Mouse (Mus musculus) neural tube, embryonic 11.5 days (tissue): ENCODE results near the gene Kcnc1. TPM values are rescaled to one million over a fixed set of nuclear protein-coding genes. Genes with fewer than 3 reads are reported as not detected.

Experiments
- ATAC-seq: fragments of 200-750 bp; cut with Nextera tagmentation; 2 replicates; pipeline ENCODE4 v1.8.0; 2017; ENCODE audit warnings: moderate number of reproducible peaks, mild to moderate bottlenecking, moderate TSS enrichment, moderate library complexity; ENCODE audit not compliant: insufficient read depth, low FRiP score, low TSS enrichment
- DNase-seq: peaks from one replicate; pipeline ENCODE4 v3.0.0-alpha.2; 2015; ENCODE audit warnings: low spot score
- H3K27ac ChIP-seq: fragments of 300-500 bp; sonication (generic); 2 replicates; pipeline ENCODE4 v1.5.1; 2014; ENCODE audit warnings: low read depth, mild to moderate bottlenecking, low read length
- H3K27me3 ChIP-seq: fragments of 300-500 bp; sonication (generic); 2 replicates; pipeline ENCODE4 v1.6.1; 2014; ENCODE audit warnings: mild to moderate bottlenecking, low read length, mixed read lengths; ENCODE audit not compliant: control insufficient read depth, insufficient read depth
- H3K36me3 ChIP-seq: fragments of 300-500 bp; sonication (generic); 2 replicates; pipeline ENCODE4 v1.6.1; 2014; ENCODE audit warnings: mild to moderate bottlenecking, low read length, moderate library complexity, mixed read lengths; ENCODE audit not compliant: control insufficient read depth, insufficient read depth
- H3K4me1 ChIP-seq: fragments of 300-500 bp; sonication (generic); 2 replicates; pipeline ENCODE4 v1.6.1; 2014; ENCODE audit warnings: low read length, mixed read lengths; ENCODE audit not compliant: control insufficient read depth, insufficient read depth
- H3K4me2 ChIP-seq: fragments of 300-500 bp; sonication (generic); 2 replicates; pipeline ENCODE4 v1.6.1; 2014; ENCODE audit warnings: low read depth, mild to moderate bottlenecking, moderate library complexity
- H3K4me3 ChIP-seq: fragments of 300-500 bp; sonication (generic); 2 replicates; pipeline ENCODE4 v1.5.1; 2014; ENCODE audit warnings: low read depth, low read length
- H3K9ac ChIP-seq: fragments of 300-500 bp; sonication (generic); 2 replicates; pipeline ENCODE4 v1.6.1; 2014; ENCODE audit warnings: mild to moderate bottlenecking, low read length
- H3K9me3 ChIP-seq: fragments of 300-500 bp; sonication (generic); 2 replicates; pipeline ENCODE4 v1.6.1; 2016; ENCODE audit warnings: low read length; ENCODE audit not compliant: control insufficient read depth
- WGBS: fragments of 180-500 bp; shearing (Covaris S2); extraction: QIAGEN DNeasy Blood & Tissue Kit; methylation state at CpG from one replicate; pipeline ENCODE4 v1.1.7; 2014; 5-methylcytosine and 5-hydroxymethylcytosine counted together
- polyA plus RNA-seq: library from polyadenylated mRNA; unstranded; fragments of >200 nt; fragmentation: Nextera tagmentation; extraction: Ambion mirVana; gene quantifications from 2 replicates; pipeline ENCODE4 v1.2.1, GENCODE M21; 2014

Gene Kcnc1
- polyA plus RNA-seq, 1 experiment from 2014 or later: 3.7 TPM

DNA sequence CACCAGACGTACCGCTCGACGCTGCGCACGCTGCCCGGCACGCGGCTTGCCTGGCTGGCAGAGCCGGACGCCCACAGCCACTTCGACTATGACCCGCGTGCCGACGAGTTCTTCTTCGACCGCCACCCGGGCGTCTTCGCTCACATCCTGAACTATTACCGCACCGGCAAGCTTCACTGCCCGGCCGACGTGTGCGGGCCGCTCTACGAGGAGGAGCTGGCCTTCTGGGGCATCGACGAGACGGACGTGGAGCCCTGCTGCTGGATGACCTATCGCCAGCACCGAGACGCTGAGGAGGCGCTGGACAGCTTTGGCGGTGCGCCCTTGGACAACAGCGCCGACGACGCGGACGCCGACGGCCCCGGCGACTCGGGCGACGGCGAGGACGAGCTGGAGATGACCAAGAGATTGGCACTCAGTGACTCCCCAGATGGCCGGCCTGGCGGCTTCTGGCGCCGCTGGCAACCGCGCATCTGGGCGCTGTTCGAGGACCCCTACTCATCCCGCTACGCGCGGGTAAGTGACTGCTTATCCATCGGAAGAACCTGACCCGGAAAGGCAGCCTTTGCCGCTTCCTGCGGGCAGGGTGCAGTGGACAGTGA lies 1.5 kb downstream of the Kcnc1 start:
- no peak overlapping the region; the same call in 1 of the 2 replicates for H3K9ac ChIP-seq
- H3K36me3 ChIP-seq: no peaks in the 10 kb centered on the region
- peaks cover 59% of the 10 kb centered on the region for H3K27me3 ChIP-seq
- no peaks in the 10 kb centered on the region for H3K9me3 ChIP-seq
- peaks cover 5% of the 10 kb centered on the region; the same call in 1 of the 2 replicates for H3K4me1 ChIP-seq
- ATAC-seq (no peak), DNase-seq (no peak)
- no peak overlapping the region for H3K27ac ChIP-seq
- peak overlapping the region; percentile 75 for H3K4me2 ChIP-seq
- WGBS: 15% methylated on average over 70 of the region's 70 CpGs
- peak overlapping the region; percentile 51 for H3K4me3 ChIP-seq

DNA sequence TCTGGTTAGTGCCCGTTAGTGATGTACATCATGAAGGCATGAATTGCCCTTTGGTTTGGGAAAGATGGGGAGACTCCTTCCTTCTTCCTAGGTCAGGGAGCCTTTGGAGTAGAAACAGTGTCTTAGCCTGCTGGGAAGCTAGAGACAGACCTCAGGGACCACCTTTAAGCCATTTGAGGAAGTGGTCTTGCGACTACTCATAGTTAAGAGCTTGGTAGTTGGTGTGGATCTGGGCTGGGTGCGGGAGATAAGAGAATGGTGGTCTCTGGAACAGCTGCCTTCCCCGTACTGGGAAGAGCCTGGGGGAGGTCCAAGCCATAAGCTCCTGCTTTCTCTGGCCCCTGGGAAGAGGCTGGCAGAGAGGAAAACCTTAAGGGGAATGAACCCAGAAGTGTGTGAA lies 2.3 kb downstream of the Kcnc1 start:
- Histone ChIP-seq H3K9ac (no peak overlapping the region), H3K4me3 (no peak overlapping the region)
- WGBS: 57% methylated on average over 4 of the region's 4 CpGs

DNA sequence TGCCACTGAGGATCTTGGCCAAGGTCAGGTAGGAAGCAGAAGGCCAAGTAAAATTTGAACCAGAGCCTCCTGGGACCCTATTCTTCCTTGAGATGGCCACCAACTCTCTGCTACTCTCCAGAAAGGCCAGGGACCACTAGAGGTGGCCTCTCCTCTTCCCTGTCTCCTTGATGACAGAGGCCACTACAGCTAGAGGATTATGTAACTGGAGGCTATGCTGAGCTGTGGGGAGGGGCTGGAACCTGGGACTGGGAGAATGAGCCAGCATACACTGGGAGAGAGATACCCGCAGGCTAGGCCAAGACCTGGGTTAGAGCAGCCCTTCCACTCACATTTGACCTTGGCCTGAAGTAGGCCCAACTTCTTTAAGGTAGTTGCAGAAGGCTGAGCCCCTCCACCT lies 3.4 kb downstream of the Kcnc1 start:
- Histone ChIP-seq H3K9ac (no peak overlapping the region), H3K27ac (no peak overlapping the region), H3K9me3 (no peaks in the 10 kb centered on the region), H3K4me2 (no peak overlapping the region), H3K4me3 (no peak overlapping the region), H3K27me3 (peaks cover 51% of the 10 kb centered on the region), H3K36me3 (no peaks in the 10 kb centered on the region), H3K4me1 (peaks cover 5% of the 10 kb centered on the region; the same call in 1 of the 2 replicates)
- ATAC-seq: no peak
- WGBS: 83% methylated on average over 1 of the region's 1 CpGs
- DNase-seq: no peak

More for the DNA sequence above, 2.3 kb downstream of the Kcnc1 start:
- Histone ChIP-seq H3K4me2 (no peak overlapping the region), H3K27ac (no peak overlapping the region), H3K27me3 (peaks cover 59% of the 10 kb centered on the region), H3K9me3 (no peaks in the 10 kb centered on the region), H3K36me3 (no peaks in the 10 kb centered on the region), H3K4me1 (peaks cover 5% of the 10 kb centered on the region; the same call in 1 of the 2 replicates)
- DNase-seq (no peak), ATAC-seq (no peak)

DNA sequence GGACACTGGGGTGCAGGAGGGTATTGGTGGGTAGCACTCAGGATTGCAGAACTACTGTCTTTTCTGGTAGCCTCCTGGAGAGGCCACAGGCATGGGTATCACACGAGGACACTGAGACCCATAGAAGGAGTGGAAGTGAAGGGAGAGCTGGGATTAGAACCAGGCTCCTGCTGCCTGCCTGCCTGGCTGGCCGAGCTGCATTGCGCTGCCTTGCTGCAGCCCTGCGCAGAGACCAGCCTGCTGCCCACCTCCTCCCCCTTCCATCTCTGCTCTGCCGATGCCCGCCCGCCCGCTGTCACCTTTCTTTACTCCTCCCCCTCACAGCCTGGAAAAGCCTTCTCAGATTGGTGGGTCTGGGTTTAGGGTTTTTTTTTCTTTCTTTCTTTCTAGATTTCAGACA lies 4.0 kb downstream of the Kcnc1 start:
- Histone ChIP-seq H3K4me1 (peaks cover 5% of the 10 kb centered on the region; the same call in 1 of the 2 replicates), H3K27me3 (peaks cover 45% of the 10 kb centered on the region), H3K9me3 (no peaks in the 10 kb centered on the region), H3K4me2 (no peak overlapping the region), H3K36me3 (no peaks in the 10 kb centered on the region), H3K4me3 (no peak overlapping the region), H3K9ac (no peak overlapping the region), H3K27ac (no peak overlapping the region)
- WGBS: 50% methylated on average over 8 of the region's 8 CpGs
- ATAC-seq: no peak
- DNase-seq: no peak

DNA sequence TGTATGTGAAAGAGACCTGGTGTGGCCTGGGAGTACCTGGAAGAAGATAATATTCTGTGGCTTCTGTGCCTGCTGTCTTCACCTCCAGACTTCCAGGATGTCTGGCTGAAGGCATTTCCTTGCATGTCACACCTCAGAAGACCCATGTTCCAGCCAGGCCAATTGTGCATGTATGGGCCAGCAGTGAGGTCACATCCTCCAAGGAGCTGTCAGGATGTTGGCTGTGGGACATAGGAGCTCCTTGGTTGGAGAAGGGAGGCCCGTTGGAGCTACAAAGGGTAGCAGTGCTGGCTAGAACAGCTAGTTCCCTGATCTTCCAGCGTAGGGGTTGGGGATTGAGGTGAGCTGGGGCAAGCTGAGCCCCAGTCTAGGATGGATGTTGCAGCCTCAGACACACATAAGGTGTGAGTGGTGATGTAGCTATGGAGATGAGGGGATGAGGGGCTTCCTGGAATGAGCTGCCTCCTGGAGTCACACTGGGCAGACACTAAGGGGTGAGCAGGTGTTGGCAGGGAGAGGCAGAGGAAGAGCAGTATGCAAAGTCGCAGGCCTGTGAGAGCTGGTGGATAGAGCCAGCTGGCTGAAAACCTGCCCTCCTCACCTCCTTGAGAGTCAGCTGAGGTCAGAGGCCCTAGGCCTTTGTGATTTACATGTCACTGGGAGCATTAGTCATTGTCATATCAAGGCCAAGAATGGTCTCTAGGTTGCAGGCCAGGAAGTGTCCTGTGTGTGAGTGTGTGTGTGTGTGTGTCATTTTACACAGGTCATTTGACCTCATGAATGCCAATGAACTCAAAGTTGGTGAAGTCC lies 5.3 kb downstream of the Kcnc1 start:
- no peak for ATAC-seq
- DNase-seq: no peak
- H3K4me3 ChIP-seq: no peak overlapping the region
- peaks cover 36% of the 10 kb centered on the region for H3K27me3 ChIP-seq
- H3K9ac ChIP-seq: no peak overlapping the region
- peaks cover 5% of the 10 kb centered on the region; the same call in 1 of the 2 replicates for H3K4me1 ChIP-seq
- no peak overlapping the region for H3K27ac ChIP-seq
- 78% methylated on average over 3 of the region's 3 CpGs for WGBS
- no peaks in the 10 kb centered on the region for H3K36me3 ChIP-seq
- no peak overlapping the region for H3K4me2 ChIP-seq
- H3K9me3 ChIP-seq: no peaks in the 10 kb centered on the region

DNA sequence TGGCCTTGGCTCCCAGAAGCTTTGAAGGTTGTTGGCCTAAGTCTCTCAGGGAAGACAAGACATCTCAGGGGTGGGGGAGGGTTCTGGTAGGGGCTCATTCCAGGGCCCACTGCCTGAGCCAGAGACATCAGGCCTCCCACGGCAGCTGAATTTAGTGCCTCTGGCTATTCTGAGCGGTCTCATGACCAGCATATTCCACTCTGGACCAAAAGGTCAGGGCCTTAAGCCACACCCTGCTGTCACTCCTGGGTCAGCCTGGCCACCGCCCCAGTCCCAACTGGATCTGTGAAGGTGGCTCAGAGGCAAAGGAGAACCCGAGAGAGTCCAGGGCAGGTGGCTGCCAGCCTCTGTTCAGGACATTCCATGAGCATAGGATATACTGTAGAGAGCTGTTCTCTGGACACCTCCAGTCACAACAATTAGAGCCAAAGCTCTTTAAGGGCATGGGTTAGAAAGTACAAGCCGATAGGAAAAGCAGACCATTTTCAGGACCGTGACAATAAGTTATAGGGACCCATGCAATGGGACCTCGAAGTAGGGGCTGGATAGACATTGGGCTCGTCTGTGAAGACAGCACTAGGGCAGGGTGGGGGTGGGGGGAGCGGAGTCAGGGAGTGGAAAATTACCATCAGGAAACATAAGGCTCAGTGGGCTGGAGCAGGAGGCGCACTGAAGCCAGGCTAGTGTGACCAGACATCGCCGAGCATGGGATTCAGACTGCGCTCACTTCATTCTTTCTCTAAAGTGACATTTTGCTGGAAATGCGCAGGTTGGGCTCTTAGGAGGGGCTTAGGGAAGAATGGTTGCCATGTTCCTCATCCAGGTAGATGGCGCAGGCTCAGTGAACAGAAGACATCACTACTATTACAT lies 7.6 kb downstream of the Kcnc1 start:
- Histone ChIP-seq H3K4me2 (no peak overlapping the region), H3K4me3 (no peak overlapping the region), H3K36me3 (no peaks in the 10 kb centered on the region), H3K9ac (no peak overlapping the region), H3K9me3 (no peaks in the 10 kb centered on the region), H3K27me3 (peaks cover 13% of the 10 kb centered on the region), H3K4me1 (no peaks in the 10 kb centered on the region), H3K27ac (no peak overlapping the region)
- DNase-seq (no peak), ATAC-seq (no peak)
- WGBS: 84% methylated on average over 15 of the region's 15 CpGs

DNA sequence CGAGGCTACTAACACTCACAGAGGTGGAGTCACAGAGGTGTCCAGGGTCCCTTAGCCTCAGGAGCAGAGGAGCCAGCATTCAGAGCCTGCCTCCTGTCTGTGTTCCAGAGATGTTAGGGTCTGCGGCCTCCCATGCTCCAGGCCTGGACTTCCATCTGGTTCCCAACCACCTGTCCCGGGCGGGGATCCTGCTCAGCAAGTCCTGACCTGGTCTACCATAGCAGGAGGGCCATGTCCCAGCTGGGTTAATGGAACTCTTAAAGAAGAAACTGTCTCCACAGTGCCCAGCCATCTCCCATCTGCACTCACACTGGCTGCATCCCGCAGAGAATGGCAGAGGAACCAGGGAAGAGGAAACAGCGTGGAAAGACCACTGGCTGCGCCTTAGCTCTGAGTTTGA lies 8.5 kb downstream of the Kcnc1 start:
- Histone ChIP-seq H3K4me3 (no peak overlapping the region), H3K4me1 (no peaks in the 10 kb centered on the region), H3K9ac (no peak overlapping the region), H3K9me3 (no peaks in the 10 kb centered on the region), H3K27ac (no peak overlapping the region), H3K4me2 (no peak overlapping the region), H3K27me3 (peaks cover 4% of the 10 kb centered on the region; the same call in 1 of the 2 replicates), H3K36me3 (no peaks in the 10 kb centered on the region)
- 81% methylated on average over 7 of the region's 7 CpGs for WGBS
- DNase-seq (no peak), ATAC-seq (no peak)

DNA sequence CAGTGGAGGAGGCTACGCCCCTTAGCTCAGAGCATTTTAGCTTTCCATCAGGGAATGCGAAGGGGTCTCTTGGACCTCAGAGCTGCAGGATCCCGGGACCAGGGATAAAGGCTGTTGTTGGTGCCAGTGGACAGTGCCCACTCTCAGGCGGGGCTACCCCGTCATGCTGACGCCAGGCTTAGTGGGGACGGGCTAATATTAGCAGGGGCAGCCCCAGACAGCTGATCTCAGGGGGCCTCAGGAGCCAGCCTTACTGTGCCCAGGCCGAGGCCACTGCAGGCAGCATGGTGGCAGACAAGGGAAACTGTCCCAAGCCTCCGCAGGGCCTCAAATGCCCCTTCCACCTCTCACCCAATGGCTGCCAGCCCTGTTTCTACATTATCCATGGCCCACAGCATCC lies 12.3 kb downstream of the Kcnc1 start:
- ATAC-seq (no peak), DNase-seq (no peak)
- Histone ChIP-seq H3K9me3 (no peaks in the 10 kb centered on the region), H3K36me3 (no peaks in the 10 kb centered on the region), H3K4me1 (no peaks in the 10 kb centered on the region), H3K4me3 (no peak overlapping the region), H3K27me3 (no peaks in the 10 kb centered on the region), H3K9ac (no peak overlapping the region), H3K27ac (no peak overlapping the region), H3K4me2 (no peak overlapping the region)
- 89% methylated on average over 9 of the region's 9 CpGs for WGBS
